Mouse (Mus musculus) forebrain, embryonic 15.5 days (tissue): ENCODE measurements around the gene Dlg1. TPM values are rescaled to one million over a fixed set of nuclear protein-coding genes. Genes with fewer than 3 reads are reported as not detected.

Experiments
- ATAC-seq: fragments of 200-750 bp; cut with Nextera tagmentation; replicated peaks from 2 replicates; pipeline ENCODE4 v1.8.0; 2017; ENCODE audit warnings: mild to moderate bottlenecking, moderate TSS enrichment, moderate library complexity
- H3K27ac ChIP-seq: fragments of 300-500 bp; sonication (generic); replicated peaks from 2 replicates; pipeline ENCODE4 v1.5.1; 2015; ENCODE audit warnings: mild to moderate bottlenecking, inconsistent platforms
- H3K27me3 ChIP-seq: fragments of 300-500 bp; sonication (generic); 2 replicates; pipeline ENCODE4 v1.6.1; 2015; ENCODE audit warnings: inconsistent platforms
- H3K36me3 ChIP-seq: fragments of 300-500 bp; sonication (generic); 2 replicates; pipeline ENCODE4 v1.6.1; 2015; ENCODE audit warnings: mild to moderate bottlenecking, inconsistent platforms
- H3K4me1 ChIP-seq: fragments of 300-500 bp; sonication (generic); 2 replicates; pipeline ENCODE4 v1.6.1; 2015; ENCODE audit warnings: inconsistent platforms
- H3K4me2 ChIP-seq: fragments of 300-500 bp; sonication (generic); replicated peaks from 2 replicates; pipeline ENCODE4 v1.6.1; 2015; ENCODE audit warnings: mild to moderate bottlenecking, inconsistent platforms
- H3K4me3 ChIP-seq: fragments of 300-500 bp; sonication (generic); 2 replicates; pipeline ENCODE4 v1.5.1; 2015; ENCODE audit warnings: mild to moderate bottlenecking, inconsistent platforms
- H3K9ac ChIP-seq: fragments of 300-500 bp; sonication (generic); replicated peaks from 2 replicates; pipeline ENCODE4 v1.6.1; 2015; ENCODE audit warnings: mild to moderate bottlenecking, inconsistent platforms
- H3K9me3 ChIP-seq: fragments of 300-500 bp; sonication (generic); 2 replicates; pipeline ENCODE4 v1.6.1; 2016; ENCODE audit warnings: inconsistent platforms
- WGBS: fragments of 180-500 bp; shearing (Covaris S2); methylation state at CpG from one replicate; pipeline ENCODE4 v1.1.7; 2015; ENCODE audit warnings: mixed read lengths; 5-methylcytosine and 5-hydroxymethylcytosine counted together
- polyA plus RNA-seq: library from polyadenylated mRNA; unstranded; fragments of >200 nt; fragmentation: Nextera tagmentation; extraction: Ambion mirVana; gene quantifications from 2 replicates; pipeline ENCODE4 v1.2.1, GENCODE M21; 2015

The Dlg1 gene
- polyA plus RNA-seq, result 17.7 and 20.9 TPM in 2 replicates

GRCm38 (mm10) chr16:31663379-31664286 is at the start of gene Dlg1:
Dlg1 (plus strand) TSS chr16:31663443.
- no peaks in the 10 kb centered on the region; the same call in 1 of the 2 replicates for H3K36me3 ChIP-seq
- ATAC-seq, result peak; percentile 96
- H3K4me1 ChIP-seq, result peaks cover 34% of the 10 kb centered on the region
- peak within 1 kb of the TSS; percentile 94 for H3K4me2 ChIP-seq
- H3K4me3 ChIP-seq, result peak within 1 kb of the TSS; percentile 100
- H3K9me3 ChIP-seq, result no peaks in the 10 kb centered on the region
- no peaks in the 10 kb centered on the region for H3K27me3 ChIP-seq
- WGBS, result under 1% methylated on average over 58 of the region's 95 CpGs
- H3K9ac ChIP-seq, result peak within 1 kb of the TSS; percentile 85
- peak within 1 kb of the TSS; percentile 94 for H3K27ac ChIP-seq

- Histone ChIP-seq H3K4me1 (peaks cover 10% of the 10 kb centered on the region), H3K36me3 (no peaks in the 10 kb centered on the region), H3K9me3 (no peaks in the 10 kb centered on the region), H3K4me3 (no peak overlapping the region), H3K9ac (no peak overlapping the region), H3K27me3 (no peaks in the 10 kb centered on the region), H3K27ac (no peak overlapping the region), H3K4me2 (no peak overlapping the region)
- 90% methylated on average over 2 of the region's 2 CpGs for WGBS
- ATAC-seq, result no peak
These were observed 46.9 kb upstream of the Dlg1 start for GRCm38 (mm10) chr16:31616382-31616781.

DNA sequence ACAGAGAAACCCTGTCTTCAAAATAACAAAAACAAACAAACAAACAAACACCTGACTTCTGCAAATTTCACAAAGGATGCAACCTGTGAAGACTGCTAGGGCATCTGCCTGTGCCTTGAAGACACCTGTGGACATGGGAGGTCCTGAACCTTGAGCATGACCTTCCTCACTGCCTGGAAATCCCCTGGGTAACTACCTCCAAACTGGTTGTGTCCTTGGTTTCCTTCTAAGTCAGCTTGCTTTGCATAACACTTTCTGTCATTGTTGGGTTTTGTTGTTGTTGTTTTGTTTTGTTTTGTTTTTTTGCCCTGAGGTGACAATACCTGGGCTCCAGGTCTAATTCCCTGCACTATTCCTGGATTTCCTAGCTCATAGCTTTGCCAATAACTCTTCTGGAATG is 46.1 kb upstream of the Dlg1 start:
- Histone ChIP-seq H3K4me2 (no peak overlapping the region), H3K9me3 (no peaks in the 10 kb centered on the region), H3K27me3 (no peaks in the 10 kb centered on the region), H3K27ac (no peak overlapping the region), H3K36me3 (no peaks in the 10 kb centered on the region), H3K4me1 (peaks cover 10% of the 10 kb centered on the region), H3K9ac (no peak overlapping the region), H3K4me3 (no peak overlapping the region)
- no peak for ATAC-seq

DNA sequence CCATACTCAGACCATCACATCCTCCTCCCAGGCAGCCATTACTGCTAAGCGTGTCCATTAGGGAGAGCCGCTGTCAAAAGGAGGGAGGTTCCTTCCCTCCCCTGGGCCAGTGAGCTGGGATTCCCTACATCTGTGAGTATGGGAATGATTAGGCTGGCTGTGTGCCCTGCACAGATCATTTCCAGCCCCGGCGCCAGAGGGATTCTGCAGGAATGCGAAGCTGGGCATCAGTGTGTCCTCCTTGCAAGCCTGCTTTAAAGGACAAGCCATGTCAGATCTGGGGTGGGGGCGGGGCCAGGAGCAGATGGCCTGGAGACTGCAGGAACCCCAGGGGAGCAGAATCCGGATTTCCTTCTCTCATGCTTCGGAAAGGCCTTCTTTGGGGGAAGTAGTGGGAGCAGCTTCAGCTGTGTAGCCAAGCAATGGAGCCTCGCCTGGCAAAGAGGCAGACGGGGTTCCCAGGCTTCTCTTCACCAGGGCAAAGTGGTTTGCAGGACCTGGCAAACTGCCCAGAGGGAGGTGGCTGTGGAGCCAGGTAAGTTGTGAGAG is 45.3 kb upstream of the Dlg1 start:
- Histone ChIP-seq H3K27ac (0 out of 2 replicates have a peak overlapping the region, but pooled peaks have one; percentile 21), H3K4me1 (peaks cover 10% of the 10 kb centered on the region), H3K27me3 (no peaks in the 10 kb centered on the region), H3K36me3 (no peaks in the 10 kb centered on the region), H3K9ac (peak overlapping the region; percentile 24; the same call in 1 of the 2 replicates), H3K9me3 (no peaks in the 10 kb centered on the region), H3K4me3 (no peak overlapping the region), H3K4me2 (peak overlapping the region; percentile 21; the same call in 1 of the 2 replicates)
- 16% methylated on average over 10 of the region's 10 CpGs for WGBS
- ATAC-seq, result peak; percentile 64; the same call in 1 of the 2 replicates

DNA sequence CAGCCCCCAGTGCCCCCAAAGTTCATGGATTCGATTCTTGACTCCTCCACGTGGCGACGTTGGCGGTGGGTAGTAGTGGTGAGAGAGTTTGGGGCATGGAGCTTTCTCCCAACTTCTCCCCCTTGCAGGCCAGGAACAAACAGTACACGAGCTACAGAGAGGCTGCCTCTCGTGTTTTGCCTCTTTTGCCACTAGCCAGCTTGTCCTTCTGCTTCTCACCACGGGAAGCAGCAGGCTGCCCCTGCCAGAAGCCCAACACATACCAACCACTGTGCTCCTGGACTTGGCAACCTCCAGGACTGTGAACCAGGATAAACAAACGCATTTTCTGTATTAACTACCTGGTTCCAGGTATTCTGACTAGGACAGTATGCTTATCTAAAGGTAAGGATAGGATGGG is 44.6 kb upstream of the Dlg1 start:
- H3K4me1 ChIP-seq, result peaks cover 10% of the 10 kb centered on the region
- ATAC-seq, result no peak
- no peak overlapping the region for H3K4me2 ChIP-seq

DNA sequence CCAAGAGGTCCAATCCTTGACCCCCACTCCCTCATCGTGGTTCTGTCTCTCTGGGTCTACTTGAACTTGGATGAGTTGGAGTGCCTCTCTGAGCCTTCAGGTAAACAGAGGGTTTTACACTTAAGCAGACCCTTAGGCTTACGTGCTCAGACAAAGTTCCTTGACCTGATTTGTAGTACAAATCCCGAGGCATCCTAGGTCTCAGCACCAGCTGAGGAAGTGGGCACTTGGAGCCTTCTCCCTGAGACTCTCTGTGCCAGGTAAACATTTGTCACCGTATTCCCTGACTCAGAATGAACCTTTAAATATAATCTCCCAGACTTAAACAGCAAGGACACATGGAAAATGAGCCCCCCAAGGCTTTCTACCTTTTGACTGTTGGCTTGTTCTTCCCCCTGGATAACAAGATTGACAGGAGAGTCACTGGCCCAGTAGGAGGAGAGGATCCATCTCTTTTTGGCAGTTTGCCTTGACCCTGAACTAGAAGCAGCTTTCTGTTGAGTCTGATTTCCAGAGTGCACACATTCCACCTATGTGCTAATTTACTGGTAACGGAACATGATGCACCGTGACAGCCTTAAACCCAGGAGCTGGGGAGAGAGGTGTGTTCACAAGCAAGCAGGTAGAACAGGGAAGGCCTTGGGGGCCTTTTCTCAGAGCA is 43.4 kb upstream of the Dlg1 start:
- H3K9me3 ChIP-seq, result no peaks in the 10 kb centered on the region
- peaks cover 10% of the 10 kb centered on the region for H3K4me1 ChIP-seq
- no peaks in the 10 kb centered on the region for H3K36me3 ChIP-seq
- 86% methylated on average over 6 of the region's 6 CpGs for WGBS
- H3K9ac ChIP-seq, result no peak overlapping the region
- ATAC-seq, result no peak
- H3K4me3 ChIP-seq, result no peak overlapping the region
- no peak overlapping the region for H3K4me2 ChIP-seq
- no peaks in the 10 kb centered on the region for H3K27me3 ChIP-seq
- no peak overlapping the region for H3K27ac ChIP-seq

More for the DNA sequence above, 44.6 kb upstream of the Dlg1 start:
- H3K9ac ChIP-seq, result no peak overlapping the region
- H3K36me3 ChIP-seq, result no peaks in the 10 kb centered on the region
- no peaks in the 10 kb centered on the region for H3K27me3 ChIP-seq
- H3K4me3 ChIP-seq, result no peak overlapping the region
- no peaks in the 10 kb centered on the region for H3K9me3 ChIP-seq
- WGBS, result 67% methylated on average over 9 of the region's 9 CpGs
- H3K27ac ChIP-seq, result no peak overlapping the region

DNA sequence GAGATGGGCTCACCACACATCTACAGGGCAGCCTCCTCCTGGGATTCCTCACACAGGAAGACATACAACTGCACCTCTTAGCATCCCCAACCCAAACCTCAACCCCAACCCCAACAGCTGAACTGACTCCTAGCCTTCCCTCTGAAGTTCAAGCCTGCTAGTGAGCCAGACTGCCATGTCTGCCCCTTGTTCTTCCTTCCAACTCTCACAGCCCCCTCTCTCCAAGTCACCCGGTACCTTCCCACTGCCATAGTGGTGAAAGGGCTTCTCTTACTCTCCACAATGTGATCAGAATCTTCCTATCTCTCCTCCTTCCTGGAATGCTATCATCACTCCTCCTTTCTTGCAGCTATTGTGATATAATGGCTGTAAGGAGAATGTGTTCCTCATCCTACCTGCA is 40.9 kb upstream of the Dlg1 start:
- no peaks in the 10 kb centered on the region for H3K27me3 ChIP-seq
- no peaks in the 10 kb centered on the region for H3K36me3 ChIP-seq
- H3K9me3 ChIP-seq, result no peaks in the 10 kb centered on the region
- no peak overlapping the region for H3K4me2 ChIP-seq
- no peak overlapping the region for H3K9ac ChIP-seq
- WGBS, result 90% methylated on average over 1 of the region's 1 CpGs
- H3K27ac ChIP-seq, result no peak overlapping the region
- H3K4me1 ChIP-seq, result peaks cover 10% of the 10 kb centered on the region
- H3K4me3 ChIP-seq, result no peak overlapping the region
- ATAC-seq, result no peak

DNA sequence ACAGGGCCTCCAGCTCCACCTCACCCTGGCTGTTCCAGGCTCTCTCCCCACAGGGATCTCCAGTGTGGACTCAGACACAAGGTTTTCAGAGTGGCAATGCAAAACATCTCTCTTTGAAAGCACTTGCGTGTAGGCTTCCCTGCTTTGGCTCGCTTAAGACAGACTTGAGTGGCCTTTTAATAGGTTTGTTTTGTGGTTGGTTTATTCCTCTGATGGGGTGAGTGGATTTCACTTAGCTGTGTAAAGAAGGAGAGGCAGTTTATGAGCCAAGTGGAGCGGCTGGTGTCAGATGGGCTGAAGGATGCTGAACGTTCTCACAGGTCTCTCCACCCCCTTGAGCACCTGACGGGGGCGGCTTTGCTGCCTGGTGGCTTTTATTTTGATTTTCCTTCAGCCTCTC is 40.1 kb upstream of the Dlg1 start:
- 81% methylated on average over 6 of the region's 6 CpGs for WGBS
- H3K9ac ChIP-seq, result no peak overlapping the region
- H3K36me3 ChIP-seq, result no peaks in the 10 kb centered on the region
- no peak overlapping the region for H3K4me3 ChIP-seq
- H3K27me3 ChIP-seq, result no peaks in the 10 kb centered on the region
- peaks cover 5% of the 10 kb centered on the region for H3K4me1 ChIP-seq
- H3K4me2 ChIP-seq, result no peak overlapping the region
- ATAC-seq, result no peak
- no peaks in the 10 kb centered on the region for H3K9me3 ChIP-seq
- H3K27ac ChIP-seq, result no peak overlapping the region

DNA sequence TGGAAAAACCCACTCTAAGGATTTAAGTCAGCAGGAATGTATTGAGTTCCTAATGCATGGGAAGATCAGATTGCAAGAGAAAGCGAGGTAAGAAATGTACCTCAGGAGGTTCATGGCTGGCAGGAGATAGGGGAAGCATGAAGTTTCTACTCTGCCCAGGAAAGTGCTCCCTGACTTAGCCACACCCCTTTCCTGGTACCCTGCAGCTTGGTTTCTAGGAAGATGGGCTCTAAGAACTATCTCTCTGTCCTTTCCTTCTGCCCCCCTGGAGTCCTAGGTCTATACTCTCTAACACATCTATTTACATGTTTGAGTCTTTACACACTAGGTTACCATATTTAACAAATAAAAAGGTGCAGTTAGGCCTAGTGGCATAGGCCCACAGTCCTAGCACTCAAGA is 38.5 kb upstream of the Dlg1 start:
- no peak overlapping the region for H3K9ac ChIP-seq
- H3K4me1 ChIP-seq, result no peaks in the 10 kb centered on the region
- no peak overlapping the region for H3K4me2 ChIP-seq
- H3K27ac ChIP-seq, result no peak overlapping the region
- no peaks in the 10 kb centered on the region for H3K9me3 ChIP-seq
- WGBS, result 89% methylated on average over 1 of the region's 1 CpGs
- ATAC-seq, result no peak
- H3K27me3 ChIP-seq, result no peaks in the 10 kb centered on the region
- H3K36me3 ChIP-seq, result no peaks in the 10 kb centered on the region
- no peak overlapping the region for H3K4me3 ChIP-seq

- Histone ChIP-seq H3K27ac (no peak overlapping the region), H3K4me2 (no peak overlapping the region), H3K9ac (no peak overlapping the region), H3K36me3 (no peaks in the 10 kb centered on the region), H3K4me3 (no peak overlapping the region), H3K9me3 (no peaks in the 10 kb centered on the region), H3K4me1 (no peaks in the 10 kb centered on the region), H3K27me3 (no peaks in the 10 kb centered on the region)
- no peak for ATAC-seq
- 90% methylated on average over 6 of the region's 6 CpGs for WGBS
These were observed 36.9 kb upstream of the Dlg1 start for GRCm38 (mm10) chr16:31626331-31626730.

DNA sequence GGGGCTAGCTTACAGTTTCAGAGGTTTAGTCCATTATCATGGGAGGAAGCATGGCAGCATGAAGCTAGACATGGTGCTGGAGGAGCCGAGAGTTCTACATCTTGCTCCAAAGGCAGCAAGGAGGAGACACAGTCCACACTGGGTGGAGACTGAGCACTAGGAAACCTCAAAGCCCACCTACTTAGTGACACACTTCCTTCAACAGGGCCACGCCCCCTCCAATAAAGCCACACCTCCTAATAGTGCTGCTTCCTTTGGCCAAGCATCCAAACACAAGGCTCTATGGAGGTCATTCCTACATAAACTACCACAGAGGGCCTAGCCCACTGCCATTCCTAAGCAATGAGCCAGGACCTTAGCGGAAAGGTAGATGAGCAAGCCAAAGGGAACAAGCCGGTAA is 32.9 kb upstream of the Dlg1 start:
- ATAC-seq, result no peak
- Histone ChIP-seq H3K27ac (no peak overlapping the region), H3K36me3 (no peaks in the 10 kb centered on the region), H3K4me1 (no peaks in the 10 kb centered on the region), H3K27me3 (no peaks in the 10 kb centered on the region), H3K9me3 (no peaks in the 10 kb centered on the region), H3K9ac (no peak overlapping the region), H3K4me2 (no peak overlapping the region), H3K4me3 (no peak overlapping the region)
- 98% methylated on average over 4 of the region's 4 CpGs for WGBS

DNA sequence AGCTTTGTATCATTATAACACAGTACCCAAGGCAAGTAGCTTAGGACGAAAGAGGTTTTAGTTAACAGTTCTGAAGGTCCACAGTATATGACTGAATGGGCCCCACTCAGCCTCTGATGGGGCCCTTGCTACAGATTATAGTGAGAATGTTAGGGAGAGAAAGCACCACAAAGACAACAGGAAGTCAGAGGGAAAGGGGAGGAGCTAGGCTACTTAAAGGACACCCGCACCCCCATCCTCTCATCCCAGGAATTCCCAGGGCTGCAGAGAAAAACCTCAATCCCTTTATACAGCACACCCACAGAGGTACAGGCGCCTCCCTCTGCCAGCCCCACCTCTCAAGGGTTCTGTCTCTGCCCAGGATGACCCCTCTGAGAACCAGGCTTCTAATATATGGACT is 32.2 kb upstream of the Dlg1 start:
- Histone ChIP-seq H3K4me3 (no peak overlapping the region), H3K27me3 (no peaks in the 10 kb centered on the region), H3K36me3 (no peaks in the 10 kb centered on the region), H3K4me2 (no peak overlapping the region), H3K9me3 (no peaks in the 10 kb centered on the region), H3K4me1 (no peaks in the 10 kb centered on the region), H3K27ac (no peak overlapping the region), H3K9ac (no peak overlapping the region)
- 67% methylated on average over 3 of the region's 3 CpGs for WGBS
- ATAC-seq, result no peak
